Mouse (Mus musculus) brain, embryonic 14.5 days (tissue): ENCODE measurements around the gene Cmpk1. TPM values are rescaled to one million over a fixed set of nuclear protein-coding genes. Genes with fewer than 3 reads are reported as not detected.
"Not testable (repeated sequence)": the region's sequence is repeated elsewhere in the genome, so short reads cannot be mapped to it uniquely, and the experiment has no call there.

Experiments
- DNase-seq: peaks from one replicate; pipeline ENCODE4 v3.0.0-alpha.2; 2011; ENCODE audit warnings: low read depth
- CTCF ChIP-seq: fragments of 200-500 bp; IDR thresholded peaks from 2 replicates; pipeline ENCODE4 v1.5.1; 2012; ENCODE audit warnings: inconsistent platforms, mild to moderate bottlenecking, moderate library complexity, borderline replicate concordance; ENCODE audit not compliant: insufficient read depth, insufficient read length; ENCODE audit errors: extremely low read depth
- POLR2A ChIP-seq: fragments of 200-500 bp; IDR thresholded peaks from 2 replicates; pipeline ENCODE4 v1.6.1; 2012; ENCODE audit warnings: mild to moderate bottlenecking, inconsistent platforms, borderline replicate concordance; ENCODE audit not compliant: poor library complexity, insufficient read depth, insufficient read length, severe bottlenecking; ENCODE audit errors: extremely low read depth
- polyA plus RNA-seq: library from polyadenylated mRNA; depleted of rRNA; stranded (reverse); fragments of >200 nt; gene quantifications from 2 replicates; pipeline ENCODE4 v1.2.3, GENCODE M21; 2012

Cmpk1 gene
- polyA plus RNA-seq, 1 experiment = 71.7 TPM

- no peak for TF ChIP-seq CTCF
- no peak for TF ChIP-seq POLR2A
- no peak for DNase-seq
Measured at GRCm38 (mm10) chr4:114982619-114983018, 4.4 kb downstream of the Cmpk1 start.

GRCm38 (mm10) chr4:114973229-114973740 is 13.8 kb downstream of the Cmpk1 start:
- TF ChIP-seq CTCF = no peak
- no peak for TF ChIP-seq POLR2A

DNA sequence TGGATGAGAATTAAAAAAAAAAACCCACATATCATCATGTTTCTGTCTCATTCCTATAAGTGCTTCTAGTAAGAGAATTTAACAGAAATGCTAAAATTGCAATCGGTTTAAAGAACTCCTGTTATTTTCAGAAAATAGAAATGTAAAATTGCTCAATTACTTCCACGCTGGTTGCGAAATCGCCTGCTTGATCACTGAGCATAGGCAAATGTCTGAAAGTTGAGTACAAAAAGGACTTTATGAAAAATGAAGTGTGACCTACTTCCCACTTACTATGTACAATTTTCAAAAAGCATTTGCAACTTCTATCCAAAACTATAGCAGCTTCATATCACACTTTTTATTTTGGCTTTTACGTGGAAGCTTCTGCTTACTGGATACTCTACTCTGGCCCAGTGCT is 16.3 kb downstream of the Cmpk1 start:
- DNase-seq = no peak
- no peak for TF ChIP-seq CTCF
- TF ChIP-seq POLR2A = no peak

More at GRCm38 (mm10) chr4:114973229-114973740, 13.8 kb downstream of the Cmpk1 start:
- DNase-seq = no peak

DNA sequence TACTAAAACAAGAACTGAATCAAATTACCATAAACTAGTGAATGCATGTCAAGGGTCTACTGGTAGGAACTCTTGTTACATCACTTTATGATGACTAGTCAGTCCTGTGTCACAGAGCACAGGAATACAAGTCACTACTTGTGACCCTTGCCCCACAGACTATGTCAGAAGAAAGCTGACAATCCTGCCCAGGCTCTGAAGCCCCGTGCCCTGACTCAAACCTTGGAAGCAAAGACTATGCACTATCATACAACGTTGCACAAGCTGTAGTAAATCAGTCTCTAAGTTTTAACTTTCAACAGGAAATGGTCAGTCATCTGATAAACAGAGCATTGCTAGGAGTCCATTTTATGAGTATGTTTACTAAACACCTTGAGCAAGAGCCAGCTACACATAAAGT is 26.2 kb downstream of the Cmpk1 start:
- not testable (repeated sequence) for DNase-seq

- DNase-seq = no peak
- TF ChIP-seq CTCF (no peak), POLR2A (no peak)
Measured at GRCm38 (mm10) chr4:114959533-114959932, 27.5 kb downstream of the Cmpk1 start.

- no peak for TF ChIP-seq POLR2A
- TF ChIP-seq CTCF = no peak
- DNase-seq = no peak
Measured at GRCm38 (mm10) chr4:114958786-114959185, 28.3 kb downstream of the Cmpk1 start.

DNA sequence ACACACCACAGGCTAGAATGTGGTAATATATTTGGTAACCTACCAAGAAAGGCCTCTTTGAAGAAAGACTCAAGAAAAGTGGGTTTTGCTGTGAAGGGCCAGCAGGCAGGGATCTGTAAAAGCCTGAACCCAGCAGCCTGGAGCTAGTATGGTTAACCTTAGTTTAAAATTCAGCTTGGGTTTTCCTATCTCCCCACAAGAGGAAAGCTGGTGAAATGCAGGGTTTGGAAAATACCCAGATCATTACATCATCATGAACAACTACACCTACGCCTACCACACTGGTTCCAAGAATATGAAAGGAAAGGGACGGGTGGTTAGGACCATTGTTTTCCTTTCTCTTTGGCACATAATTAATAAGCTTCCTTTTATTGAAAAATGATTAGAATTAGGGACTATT is 28.8 kb downstream of the Cmpk1 start:
- TF ChIP-seq POLR2A = no peak
- TF ChIP-seq CTCF = no peak
- DNase-seq = peak; percentile 14

GRCm38 (mm10) chr4:114957403-114957802 is 29.6 kb downstream of the Cmpk1 start:
- DNase-seq = peak; percentile 43
- TF ChIP-seq CTCF (no peak), POLR2A (no peak)

DNA sequence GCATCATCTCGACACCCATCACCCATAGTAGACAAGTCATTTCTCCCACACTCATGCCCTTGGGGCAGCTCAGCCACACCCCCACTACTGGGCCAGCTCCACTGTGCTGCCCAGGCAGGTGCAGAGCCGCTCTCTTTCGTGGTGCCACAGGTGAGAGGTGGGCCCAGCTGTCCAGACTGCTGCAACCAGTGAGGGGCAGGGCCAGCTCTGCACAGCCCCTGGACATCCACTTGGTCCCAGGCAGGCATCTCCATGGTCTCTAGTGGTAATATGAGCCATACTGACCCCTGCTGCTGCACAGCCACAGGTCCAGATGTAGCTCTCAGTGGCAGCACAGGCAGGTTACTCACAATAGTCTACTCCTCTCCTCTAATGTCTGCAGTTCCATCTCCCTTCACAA is 33.9 kb downstream of the Cmpk1 start:
- DNase-seq = no peak
- TF ChIP-seq CTCF (no peak), POLR2A (no peak)

DNA sequence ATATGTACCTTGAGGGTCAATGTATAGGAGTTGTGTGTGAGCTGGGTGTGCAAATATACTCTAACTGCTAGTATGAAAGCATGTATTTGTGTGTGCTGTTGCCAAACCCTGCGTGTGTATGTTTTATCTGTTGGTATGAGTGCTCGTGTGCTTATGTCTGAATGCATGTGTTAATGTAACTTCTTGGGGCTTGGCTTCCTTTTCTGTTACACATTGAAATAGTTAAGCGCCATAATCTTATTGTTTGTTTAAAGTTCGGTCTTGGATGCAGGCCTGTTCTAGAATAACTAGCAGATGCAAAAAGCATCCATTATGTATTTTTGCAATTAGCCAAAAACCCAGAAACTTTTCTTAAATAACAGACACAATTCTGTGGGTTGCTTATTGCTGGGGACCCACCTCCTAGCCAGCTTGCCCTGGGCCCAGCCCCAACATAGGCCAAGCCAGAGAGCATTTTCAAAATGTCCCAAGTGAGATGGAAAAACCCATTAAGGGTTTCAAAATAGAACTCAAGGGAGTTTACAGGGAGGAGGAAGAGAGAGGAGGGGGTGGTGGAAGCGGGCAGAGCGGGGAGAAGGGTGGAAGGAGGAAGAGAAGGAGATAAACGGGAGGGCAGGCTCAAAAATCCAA is 39.1 kb downstream of the Cmpk1 start:
- DNase-seq = no peak
- TF ChIP-seq CTCF (no peak), POLR2A (no peak)

DNA sequence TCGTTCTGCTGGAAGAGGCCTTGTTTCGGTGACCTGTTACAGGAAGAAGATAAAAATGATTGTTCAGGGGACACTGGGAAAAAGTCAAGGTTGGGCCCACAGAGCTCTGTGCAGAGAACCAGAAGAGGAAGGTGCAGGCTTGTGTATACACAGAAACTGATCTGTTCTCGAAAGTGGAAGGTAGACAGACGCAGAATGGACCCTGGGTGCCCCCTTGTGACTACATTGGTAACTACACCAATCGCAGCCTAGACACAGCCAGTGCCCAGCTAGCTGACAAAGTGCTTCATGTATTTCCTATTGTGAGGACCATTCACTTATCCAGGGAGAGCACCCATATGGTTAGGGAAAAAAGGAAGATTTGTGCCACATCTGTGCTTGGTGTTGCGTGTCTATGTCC is 39.6 kb downstream of the Cmpk1 start:
- DNase-seq = peak; percentile 77
- TF ChIP-seq CTCF (peak; percentile 87), POLR2A (no peak)

DNA sequence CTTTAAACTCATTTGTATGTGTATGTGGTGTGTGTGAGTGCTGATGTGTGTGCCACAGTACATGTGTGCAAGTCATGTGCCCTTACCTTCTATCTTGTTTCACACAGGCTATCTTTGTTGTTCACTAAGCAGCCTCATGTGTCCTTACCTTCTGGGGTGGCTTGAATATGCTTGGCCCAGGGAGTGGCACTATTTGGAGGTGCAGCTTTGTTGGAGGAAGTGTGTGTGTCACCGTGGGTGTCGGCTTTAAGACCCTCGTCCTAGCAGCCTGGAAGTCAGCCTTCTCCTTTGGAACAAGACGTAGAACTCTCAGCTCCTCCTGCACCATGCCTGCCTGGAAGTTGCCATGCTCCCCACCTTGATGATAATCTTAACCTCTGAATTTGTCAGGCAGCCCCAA is 40.6 kb downstream of the Cmpk1 start:
- TF ChIP-seq POLR2A (no peak), CTCF (no peak)

More for the DNA sequence above, 40.6 kb downstream of the Cmpk1 start:
- no peak for DNase-seq
